Mouse (Mus musculus): Measurements from ENCODE around the gene Hoxc6. TPM values are rescaled to one million over a fixed set of nuclear protein-coding genes. Genes with fewer than 3 reads are reported as not detected.

Hoxc6 gene
- polyA plus RNA-seq, 2 experiments: 0.06 TPM; not detected in 1

- no peak for ATAC-seq (ENCODE audit: insufficient read depth)
- TF ChIP-seq CTCF (IDR thresholded peaks at IDR 0.05; ENCODE audit: low read depth) (no peak), EP300 (IDR thresholded peaks at IDR 0.05; ENCODE audit: low read depth) (no peak)
- no peak overlapping the region for H3K4me2 ChIP-seq (ENCODE audit: low read depth)
- 2% methylated on average over 31 of the region's 31 CpGs for WGBS (ENCODE audit: insufficient replicate concordance)
- H3K9me3 ChIP-seq (ENCODE audit: control insufficient read depth, low read length): no peaks in the 10 kb centered on the region
- peaks cover 100% of the 10 kb centered on the region for H3K27me3 ChIP-seq (ENCODE audit: control insufficient read depth, insufficient read depth, low read length)
- no peaks in the 10 kb centered on the region for H3K4me1 ChIP-seq (replicated peaks; ENCODE audit: control insufficient read depth in 2 of 2, insufficient read depth in 2 of 2, low read length in 1 of 2)
- no peaks in the 10 kb centered on the region for H3K36me3 ChIP-seq (replicated peaks; ENCODE audit: control insufficient read depth, insufficient read depth, low read depth)
- H3K9ac ChIP-seq (replicated peaks): no peak overlapping the region
- no peak for DNase-seq (ENCODE audit: low read depth in 3 of 3, low spot score in 3 of 3)
- no peak overlapping the region for H3K27ac ChIP-seq
- no peak overlapping the region for H3K4me3 ChIP-seq (ENCODE audit: insufficient read depth in 1 of 2, low read depth in 2 of 2, low read length in 2 of 2)
Observed at GRCm38 (mm10) chr15:103010112-103010846, 12.2 kb downstream of the Hoxc6 start.

DNA sequence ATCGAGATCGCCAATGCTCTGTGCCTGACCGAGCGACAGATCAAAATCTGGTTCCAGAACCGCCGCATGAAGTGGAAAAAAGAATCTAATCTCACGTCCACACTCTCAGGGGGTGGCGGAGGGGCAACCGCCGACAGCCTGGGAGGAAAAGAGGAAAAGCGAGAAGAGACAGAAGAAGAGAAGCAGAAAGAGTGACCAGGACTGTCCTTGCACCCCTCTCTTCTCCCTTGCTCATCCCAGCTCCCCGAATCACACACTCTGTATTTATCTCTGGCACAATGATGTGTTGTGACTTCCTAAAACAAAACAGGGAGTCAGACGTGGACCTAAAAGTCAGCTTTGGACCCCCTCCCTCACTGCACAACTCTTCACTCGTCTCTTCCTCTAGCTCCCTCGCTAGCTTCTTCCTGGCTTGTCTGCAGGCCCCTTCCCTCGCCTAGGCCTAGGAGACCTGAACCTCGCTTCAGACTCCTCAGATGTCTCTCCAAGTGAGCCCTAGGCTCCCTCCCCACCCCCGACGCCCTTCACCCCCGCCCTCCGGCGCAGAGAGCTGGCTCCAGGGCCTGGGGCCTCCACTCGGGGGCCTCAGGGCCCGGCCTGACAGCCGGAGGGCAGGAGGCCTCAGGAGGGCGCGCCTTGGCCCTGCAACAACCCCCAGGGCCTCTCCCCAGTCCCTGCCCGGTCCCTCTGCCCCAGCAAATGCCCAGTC lies 12.9 kb downstream of the Hoxc6 start:
- no peak for ATAC-seq (ENCODE audit: insufficient read depth)
- H3K4me2 ChIP-seq (ENCODE audit: low read depth): no peak overlapping the region
- peaks cover 100% of the 10 kb centered on the region for H3K27me3 ChIP-seq (ENCODE audit: control insufficient read depth, insufficient read depth, low read length)
- no peak overlapping the region for H3K27ac ChIP-seq
- H3K4me1 ChIP-seq (replicated peaks; ENCODE audit: control insufficient read depth in 2 of 2, insufficient read depth in 2 of 2, low read length in 1 of 2): no peaks in the 10 kb centered on the region
- no peak overlapping the region for H3K4me3 ChIP-seq (ENCODE audit: insufficient read depth in 1 of 2, low read depth in 2 of 2, low read length in 2 of 2)
- no peaks in the 10 kb centered on the region for H3K9me3 ChIP-seq (ENCODE audit: control insufficient read depth, low read length)
- H3K9ac ChIP-seq (replicated peaks): no peak overlapping the region
- TF ChIP-seq EP300 (IDR thresholded peaks at IDR 0.05; ENCODE audit: low read depth) (no peak), CTCF (IDR thresholded peaks at IDR 0.05; ENCODE audit: low read depth) (no peak)
- DNase-seq (ENCODE audit: low read depth in 3 of 3, low spot score in 3 of 3): no peak
- no peaks in the 10 kb centered on the region for H3K36me3 ChIP-seq (replicated peaks; ENCODE audit: control insufficient read depth, insufficient read depth, low read depth)
- 2% methylated on average over 28 of the region's 28 CpGs for WGBS (ENCODE audit: insufficient replicate concordance)

- WGBS (ENCODE audit: insufficient replicate concordance): 8% methylated on average over 26 of the region's 26 CpGs
- Histone ChIP-seq H3K4me1 (replicated peaks; ENCODE audit: control insufficient read depth in 2 of 2, insufficient read depth in 2 of 2, low read length in 1 of 2) (no peaks in the 10 kb centered on the region), H3K36me3 (replicated peaks; ENCODE audit: control insufficient read depth, insufficient read depth, low read depth) (no peaks in the 10 kb centered on the region), H3K27me3 (ENCODE audit: control insufficient read depth, insufficient read depth, low read length) (peaks cover 100% of the 10 kb centered on the region), H3K9ac (replicated peaks) (no peak overlapping the region), H3K4me3 (ENCODE audit: insufficient read depth in 1 of 2, low read depth in 2 of 2, low read length in 2 of 2) (no peak overlapping the region), H3K4me2 (ENCODE audit: low read depth) (no peak overlapping the region), H3K9me3 (ENCODE audit: control insufficient read depth, low read length) (no peaks in the 10 kb centered on the region), H3K27ac (no peak overlapping the region)
- ATAC-seq (ENCODE audit: insufficient read depth) (no peak), DNase-seq (ENCODE audit: low read depth in 3 of 3, low spot score in 3 of 3) (no peak)
- TF ChIP-seq CTCF (IDR thresholded peaks at IDR 0.05; ENCODE audit: low read depth): no peak
- no peak for TF ChIP-seq EP300 (IDR thresholded peaks at IDR 0.05; ENCODE audit: low read depth)
Observed at GRCm38 (mm10) chr15:103011928-103012486, 13.9 kb downstream of the Hoxc6 start.

- Histone ChIP-seq H3K36me3 (replicated peaks; ENCODE audit: control insufficient read depth, insufficient read depth, low read depth) (no peaks in the 10 kb centered on the region), H3K9me3 (ENCODE audit: control insufficient read depth, low read length) (no peaks in the 10 kb centered on the region), H3K27ac (no peak overlapping the region), H3K4me1 (replicated peaks; ENCODE audit: control insufficient read depth in 2 of 2, insufficient read depth in 2 of 2, low read length in 1 of 2) (no peaks in the 10 kb centered on the region), H3K27me3 (ENCODE audit: control insufficient read depth, insufficient read depth, low read length) (peaks cover 98% of the 10 kb centered on the region), H3K9ac (replicated peaks) (no peak overlapping the region), H3K4me3 (ENCODE audit: insufficient read depth in 1 of 2, low read depth in 2 of 2, low read length in 2 of 2) (no peak overlapping the region), H3K4me2 (ENCODE audit: low read depth) (no peak overlapping the region)
- 3% methylated on average over 17 of the region's 17 CpGs for WGBS (ENCODE audit: insufficient replicate concordance)
- TF ChIP-seq CTCF (IDR thresholded peaks at IDR 0.05; ENCODE audit: low read depth) (peak; percentile 73), EP300 (IDR thresholded peaks at IDR 0.05; ENCODE audit: low read depth) (no peak)
- ATAC-seq (ENCODE audit: insufficient read depth) (no peak), DNase-seq (ENCODE audit: low read depth in 3 of 3, low spot score in 3 of 3) (no peak)
Observed at GRCm38 (mm10) chr15:103013238-103013984, 15.4 kb downstream of the Hoxc6 start.
